Mouse (Mus musculus): Measurements from ENCODE around the gene Rexo1. TPM values are rescaled to one million over a fixed set of nuclear protein-coding genes. Genes with fewer than 3 reads are reported as not detected.

The Rexo1 gene
- 152 and 358 TPM in 2 replicates for polyA plus RNA-seq (2012; ENCODE audit: low replicate concordance)

DNA sequence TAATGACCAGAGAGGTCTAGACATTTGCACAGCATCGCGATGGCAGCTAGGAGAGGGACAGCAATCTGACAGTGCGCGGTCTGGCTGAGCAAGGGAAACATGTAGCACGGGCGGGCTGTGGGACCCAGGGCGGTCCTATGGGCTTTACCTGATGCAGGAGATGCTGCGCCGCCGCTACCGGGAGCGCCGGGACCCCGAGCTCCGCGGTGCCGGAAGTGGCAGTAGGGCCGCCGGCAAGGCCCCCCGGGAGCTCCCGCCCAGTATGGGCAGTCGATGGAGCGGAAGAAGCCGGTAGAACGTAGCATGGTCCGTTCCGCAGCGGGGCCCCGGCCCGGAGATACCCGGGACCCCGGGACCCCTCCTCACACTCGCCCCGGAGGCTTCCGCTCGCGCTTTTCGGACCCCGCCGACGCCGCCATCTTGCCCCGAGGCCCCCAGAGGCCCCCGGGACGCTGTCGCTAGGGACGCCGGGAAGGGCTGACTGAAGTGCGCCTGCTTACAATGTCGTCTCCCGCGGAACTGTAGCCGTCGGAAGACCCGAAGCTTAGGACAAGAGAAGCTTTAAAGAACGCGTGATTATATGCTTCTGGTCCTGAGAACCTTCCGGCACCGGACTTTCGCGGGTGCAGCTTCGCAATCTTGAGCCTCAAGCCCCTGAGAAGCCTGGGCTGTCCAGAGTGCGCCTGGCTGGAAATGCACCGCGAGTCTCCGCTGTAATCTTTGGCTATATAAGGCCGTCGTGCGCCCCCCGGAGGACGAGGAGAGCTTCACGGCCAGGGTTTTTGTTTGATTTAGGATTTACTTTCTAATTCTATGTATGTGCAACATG lies at the start of gene Rexo1:
Gene Rexo1 (minus strand): TSS at position 445 of the 829 bp plus-strand sequence.

GRCm38 (mm10) chr10:80605721-80606120 lies 44.4 kb upstream of the Rexo1 start, which contains the start of gene Gm49322:
Gene Gm49322 (plus strand): TSS chr10:80606021.

GRCm38 (mm10) chr10:80602698-80603325 lies 41.5 kb upstream of the Rexo1 start, which contains the start of the genes Scamp4 and Adat3:
Gene Scamp4 (plus strand): TSS chr10:80602872.
Gene Adat3 (plus strand): TSS chr10:80602880.

DNA sequence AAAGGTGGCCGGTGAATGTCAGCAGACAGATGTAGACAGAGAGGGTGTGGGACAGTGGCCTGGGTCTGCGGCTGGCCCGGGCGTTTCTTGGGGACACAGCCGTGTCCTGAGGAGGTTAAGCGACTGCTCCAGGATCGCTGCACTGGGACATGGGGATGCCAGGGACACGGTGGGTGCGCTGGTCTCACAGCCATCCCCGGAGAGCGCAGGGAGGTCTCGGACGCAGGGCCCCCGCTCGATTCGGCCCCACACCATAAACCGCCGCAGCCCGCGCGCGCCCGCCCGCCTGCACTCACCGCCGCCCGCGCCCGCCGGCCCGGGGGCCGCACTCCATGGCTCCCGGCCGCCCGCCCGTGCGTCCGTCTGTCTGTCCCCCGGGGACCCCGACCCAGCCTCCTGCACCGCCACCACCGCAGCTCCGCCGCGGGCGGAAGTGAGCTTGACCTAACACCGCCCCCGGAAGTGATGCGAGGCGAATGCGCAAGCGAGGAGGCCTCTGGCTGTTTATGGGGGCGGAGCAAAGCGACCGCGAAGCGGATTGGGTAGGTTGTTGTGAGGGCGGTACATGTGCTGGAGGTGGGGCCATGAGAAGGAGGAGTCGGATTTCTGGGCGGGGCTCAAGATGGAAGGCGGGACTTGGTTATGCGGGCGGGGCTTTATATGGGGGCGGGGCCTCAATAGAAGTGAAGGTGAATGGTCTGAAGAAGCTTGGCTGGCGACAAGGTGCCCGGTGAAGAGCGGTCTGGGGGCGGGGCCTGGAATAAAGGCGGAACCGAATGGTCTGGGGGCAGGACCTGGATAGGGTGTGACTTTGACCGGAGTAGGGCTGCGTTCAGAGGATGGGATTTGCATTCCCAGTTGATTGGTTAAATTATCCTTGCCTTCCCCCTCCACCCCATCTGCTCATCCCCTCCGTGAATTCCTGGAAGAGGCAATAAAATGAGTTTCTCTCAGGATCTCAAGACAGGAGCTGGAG lies 28.8 kb upstream of the Rexo1 start, which contains the start of gene Abhd17a:
Gene Abhd17a (minus strand): TSS at position 463 of the 976 bp plus-strand sequence.

DNA sequence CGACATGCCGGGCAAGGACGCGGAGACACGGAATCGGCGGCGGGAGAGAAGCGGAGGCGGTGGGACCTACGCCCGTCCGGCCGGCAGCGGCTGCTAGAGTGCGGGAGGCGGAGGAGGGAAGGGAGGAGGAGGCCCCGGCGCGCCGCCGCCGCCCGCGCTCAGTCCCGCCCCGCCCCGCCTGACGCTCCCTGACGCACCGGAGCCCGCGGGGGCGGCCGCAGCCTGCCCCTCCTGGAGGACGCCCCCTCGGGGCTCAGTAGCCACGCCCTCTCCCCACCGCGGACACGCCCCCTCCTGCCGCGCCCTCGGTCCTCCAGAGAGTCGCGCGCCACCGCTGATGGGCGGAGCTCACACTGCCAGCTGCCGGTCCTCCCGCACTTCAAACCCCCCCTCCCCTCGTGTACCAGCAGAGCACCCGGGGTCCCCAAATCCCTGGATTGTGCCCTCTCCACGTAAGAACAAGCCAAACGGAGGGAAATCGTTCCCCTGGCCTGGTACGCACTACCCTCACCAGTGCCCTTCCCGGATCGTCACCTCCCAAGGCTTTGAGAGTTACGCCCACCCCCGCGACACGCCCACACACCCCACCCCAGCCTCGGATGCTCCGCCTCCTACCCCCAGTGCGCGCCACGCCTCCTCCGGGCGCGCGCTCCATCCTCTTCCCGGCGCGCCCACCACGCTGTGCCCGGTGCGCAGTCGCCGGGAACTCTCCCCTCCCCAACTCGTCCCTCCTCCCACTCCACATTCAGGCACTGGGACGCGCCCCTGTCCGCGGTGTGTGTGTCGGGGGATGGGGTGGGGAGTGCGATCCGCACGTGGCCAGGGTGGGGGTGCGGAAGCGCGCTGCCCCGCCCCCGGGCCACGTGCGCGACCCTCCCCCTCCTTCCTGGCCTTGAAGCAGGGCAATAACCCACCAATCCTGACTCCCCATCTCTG lies 16.1 kb upstream of the Rexo1 start, which contains the start of gene Klf16:
Gene Klf16 (minus strand): TSS at position 127 of the 936 bp plus-strand sequence.

DNA sequence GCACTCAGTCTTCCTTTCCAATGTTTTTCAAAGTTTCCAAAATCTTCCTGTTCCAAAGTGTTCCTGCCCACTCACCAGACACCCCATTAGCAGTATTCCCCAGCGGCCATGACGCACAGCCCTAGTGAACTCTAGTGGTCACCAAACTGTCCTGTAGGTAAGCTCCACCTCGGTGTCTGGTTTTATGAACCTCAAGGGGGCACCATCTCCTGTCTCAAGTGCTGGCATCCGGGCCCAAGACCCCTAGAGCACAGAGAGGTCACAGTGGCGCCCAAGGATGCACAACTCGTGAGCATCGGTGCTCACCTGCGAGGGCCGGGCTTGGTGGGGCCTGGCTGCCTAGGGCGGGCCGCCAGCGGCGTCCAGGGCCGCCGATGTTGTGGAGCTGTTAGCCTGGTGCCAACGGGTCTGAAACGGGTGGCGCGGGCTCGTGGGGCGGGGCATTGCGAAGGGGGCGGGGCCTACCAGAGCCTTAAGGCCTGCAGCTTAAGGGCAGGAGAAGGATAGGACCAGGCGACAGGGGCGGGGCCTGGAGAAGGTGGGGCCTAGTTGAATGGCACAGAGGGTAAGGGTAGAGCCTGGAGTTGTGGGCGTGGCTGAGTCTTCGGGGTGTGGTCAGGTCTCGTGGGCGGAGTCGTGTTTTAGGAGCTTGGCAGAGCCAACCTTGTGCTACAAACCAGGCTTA lies 22.5 kb downstream of the Rexo1 start, which contains the start of gene Atp8b3:
Gene Atp8b3 (minus strand): TSS at position 415 of the 685 bp plus-strand sequence.

DNA sequence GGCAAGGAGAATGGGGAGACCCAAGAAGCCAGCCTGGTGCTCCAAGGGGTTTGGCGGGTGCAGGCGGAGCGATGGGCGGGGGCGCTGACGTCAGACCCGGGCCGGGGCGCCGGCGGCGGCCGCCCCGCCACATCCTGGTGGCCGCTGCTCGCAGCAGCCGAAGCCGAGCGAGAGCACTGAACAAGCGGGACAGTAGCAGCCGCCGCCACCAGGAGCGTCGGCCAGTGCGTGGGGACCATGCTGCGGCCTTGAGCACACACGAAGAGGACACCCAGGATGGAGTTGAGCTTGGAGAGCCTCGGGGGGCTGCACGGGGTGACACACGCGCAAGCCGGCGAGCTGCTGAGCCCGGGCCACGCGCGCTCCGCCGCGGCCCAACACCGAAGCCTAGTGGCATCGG lies 66.6 kb downstream of the Rexo1 start, which contains the start of gene Onecut3:
Gene Onecut3 (plus strand): TSS at position 104 of the 400 bp plus-strand sequence.

Other genes starting within 250 kb of the Rexo1 start
- gene 2310011J03Rik, start 241.0 kb downstream of the Rexo1 start, polyA plus RNA-seq (2012; ENCODE audit: low replicate concordance), result 60.0 and 110 TPM in 2 replicates
- gene Pcsk4, start 232.1 kb downstream of the Rexo1 start, polyA plus RNA-seq (2012; ENCODE audit: low replicate concordance), result 8.5 and 14.2 TPM in 2 replicates
- gene Reep6, start 231.6 kb downstream of the Rexo1 start, polyA plus RNA-seq (2012; ENCODE audit: low replicate concordance), result 4.6 and 5.4 TPM in 2 replicates
- gene Adamtsl5, start 213.1 kb downstream of the Rexo1 start, polyA plus RNA-seq (2012; ENCODE audit: low replicate concordance), result 0.74 and 1.1 TPM in 2 replicates
- not detected in 2 replicates for gene Plk5, start 205.1 kb downstream of the Rexo1 start, polyA plus RNA-seq (2012; ENCODE audit: low replicate concordance)
- 21.9 and 48.1 TPM in 2 replicates for gene Mex3d, start 173.9 kb downstream of the Rexo1 start, polyA plus RNA-seq (2012; ENCODE audit: low replicate concordance)
- 141 and 180 TPM in 2 replicates for gene Mbd3, start 162.0 kb downstream of the Rexo1 start, polyA plus RNA-seq (2012; ENCODE audit: low replicate concordance)
- gene Uqcr11, start 154.7 kb downstream of the Rexo1 start, polyA plus RNA-seq (2012; ENCODE audit: low replicate concordance), result 422 and 621 TPM in 2 replicates
- 498 and 875 TPM in 2 replicates for gene Tcf3, start 127.9 kb downstream of the Rexo1 start, polyA plus RNA-seq (2012; ENCODE audit: low replicate concordance)
- gene Onecut3, start 66.7 kb downstream of the Rexo1 start, polyA plus RNA-seq (2012; ENCODE audit: low replicate concordance), result not detected in 2 replicates
- gene Atp8b3, start 22.4 kb downstream of the Rexo1 start, polyA plus RNA-seq (2012; ENCODE audit: low replicate concordance), result not detected in 2 replicates
- 68.0 and 118 TPM in 2 replicates for gene Klf16, start 15.8 kb upstream of the Rexo1 start, polyA plus RNA-seq (2012; ENCODE audit: low replicate concordance)
- gene Abhd17a, start 28.8 kb upstream of the Rexo1 start, polyA plus RNA-seq (2012; ENCODE audit: low replicate concordance), result 461 and 1,380 TPM in 2 replicates
- gene Scamp4, start 41.3 kb upstream of the Rexo1 start, polyA plus RNA-seq (2012; ENCODE audit: low replicate concordance), result 98.1 and 109 TPM in 2 replicates
- 14.8 and 42.0 TPM in 2 replicates for gene Adat3, start 41.3 kb upstream of the Rexo1 start, polyA plus RNA-seq (2012; ENCODE audit: low replicate concordance)
- 0.94 and 4.2 TPM in 2 replicates for gene Gm49322, start 44.5 kb upstream of the Rexo1 start, polyA plus RNA-seq (2012; ENCODE audit: low replicate concordance)
- gene Csnk1g2, start 61.3 kb upstream of the Rexo1 start, polyA plus RNA-seq (2012; ENCODE audit: low replicate concordance), result 480 and 641 TPM in 2 replicates
- gene Btbd2, start 95.5 kb upstream of the Rexo1 start, polyA plus RNA-seq (2012; ENCODE audit: low replicate concordance), result 79.6 and 100 TPM in 2 replicates
- gene Mknk2, start 116.6 kb upstream of the Rexo1 start, polyA plus RNA-seq (2012; ENCODE audit: low replicate concordance), result 710 and 986 TPM in 2 replicates
- gene Mob3a, start 140.4 kb upstream of the Rexo1 start, polyA plus RNA-seq (2012; ENCODE audit: low replicate concordance), result 101 and 135 TPM in 2 replicates
- gene Izumo4, start 140.6 kb upstream of the Rexo1 start, polyA plus RNA-seq (2012; ENCODE audit: low replicate concordance), result 65.5 and 73.9 TPM in 2 replicates
- gene Ap3d1, start 180.7 kb upstream of the Rexo1 start, polyA plus RNA-seq (2012; ENCODE audit: low replicate concordance), result 42.2 and 65.5 TPM in 2 replicates
- 80.4 and 136 TPM in 2 replicates for gene Dot1l, start 193.6 kb upstream of the Rexo1 start, polyA plus RNA-seq (2012; ENCODE audit: low replicate concordance)
- 321 and 932 TPM in 2 replicates for gene Sf3a2, start 236.6 kb upstream of the Rexo1 start, polyA plus RNA-seq (2012; ENCODE audit: low replicate concordance)
- gene Plekhj1, start 237.1 kb upstream of the Rexo1 start, polyA plus RNA-seq (2012; ENCODE audit: low replicate concordance), result 209 and 238 TPM in 2 replicates
- 1.1 and 3.0 TPM in 2 replicates for gene Amh, start 243.7 kb upstream of the Rexo1 start, polyA plus RNA-seq (2012; ENCODE audit: low replicate concordance)

Data from hematopoietic multipotent progenitor cell, adult 10-12 weeks (in vitro differentiated cells).